Mouse (Mus musculus) cerebellum, adult 2 months (tissue): ENCODE measurements around the gene Axl.

Source experiments
- CTCF ChIP-seq: fragments of 200-500 bp; IDR thresholded peaks from 2 replicates; pipeline ENCODE4 v1.5.1; 2011; ENCODE audit warnings: low read depth, mild to moderate bottlenecking, control low read depth, low read length, moderate library complexity, borderline replicate concordance; ENCODE audit not compliant: insufficient read depth
- POLR2A ChIP-seq: fragments of 200-500 bp; IDR thresholded peaks from 2 replicates; pipeline ENCODE4 v1.6.1; 2011; ENCODE audit warnings: low read length, control low read depth, borderline replicate concordance; ENCODE audit not compliant: insufficient read depth

DNA sequence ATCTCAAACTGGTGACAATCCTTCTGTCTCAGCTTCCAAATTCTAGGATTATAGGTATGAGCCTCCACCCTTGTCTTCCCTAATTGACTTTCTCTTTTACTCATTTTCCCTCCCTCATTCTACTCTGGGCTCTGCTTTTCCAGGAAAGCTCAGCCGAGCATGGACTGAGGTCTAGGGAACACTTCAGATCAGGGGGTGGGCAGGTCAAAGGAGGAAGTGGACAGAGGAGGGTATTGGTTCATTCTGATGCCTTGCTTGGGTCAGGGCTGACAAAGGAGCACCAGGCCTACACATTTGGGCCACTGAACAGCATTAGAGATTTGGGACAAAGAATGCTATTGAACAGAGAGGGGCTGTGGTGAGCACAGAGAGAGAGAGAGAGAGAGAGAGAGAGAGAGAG is 3.7 kb downstream of the Axl start:
- no peak for TF ChIP-seq CTCF
- TF ChIP-seq POLR2A: no peak
